Mouse (Mus musculus) kidney, postnatal 25 days (tissue): ENCODE results near the gene Csf1.

Experiments
- DNase-seq, 2 experiments: peaks; one replicate each; pipeline ENCODE4 v3.0.0; 2021; ENCODE audit warnings: mixed read lengths in 2 of 2

The Csf1 gene

GRCm38 (mm10) chr3:107781304-107781703, 21.0 kb upstream of the Csf1 start:
- DNase-seq: no peak

DNA sequence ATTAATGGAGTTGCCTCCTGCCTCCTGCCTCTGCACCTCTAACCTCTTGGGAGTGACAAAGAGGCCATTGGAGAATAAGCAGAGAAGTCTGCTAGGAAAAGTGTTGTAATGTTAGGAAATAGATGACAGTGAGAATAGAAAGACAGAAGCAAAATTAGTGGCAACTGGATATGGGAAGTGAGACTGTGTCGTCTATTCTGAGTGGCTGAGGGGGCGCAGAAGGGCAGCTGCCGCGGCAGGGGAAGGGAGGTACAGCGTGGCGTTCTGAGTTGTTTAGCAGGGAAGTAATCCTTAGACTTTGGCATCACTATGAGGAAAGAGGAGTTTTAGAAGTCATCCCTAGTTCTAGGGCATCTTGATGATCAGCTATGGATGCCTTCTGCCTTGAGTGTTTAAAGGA, 17.7 kb upstream of the Csf1 start:
- no peak for DNase-seq

- DNase-seq: no peak
These were observed 16.0 kb upstream of the Csf1 start for GRCm38 (mm10) chr3:107776295-107776694.

GRCm38 (mm10) chr3:107775736-107776135, 15.5 kb upstream of the Csf1 start:
- no peak for DNase-seq

- no peak for DNase-seq
These were observed 14.8 kb upstream of the Csf1 start for GRCm38 (mm10) chr3:107775056-107775455.

DNA sequence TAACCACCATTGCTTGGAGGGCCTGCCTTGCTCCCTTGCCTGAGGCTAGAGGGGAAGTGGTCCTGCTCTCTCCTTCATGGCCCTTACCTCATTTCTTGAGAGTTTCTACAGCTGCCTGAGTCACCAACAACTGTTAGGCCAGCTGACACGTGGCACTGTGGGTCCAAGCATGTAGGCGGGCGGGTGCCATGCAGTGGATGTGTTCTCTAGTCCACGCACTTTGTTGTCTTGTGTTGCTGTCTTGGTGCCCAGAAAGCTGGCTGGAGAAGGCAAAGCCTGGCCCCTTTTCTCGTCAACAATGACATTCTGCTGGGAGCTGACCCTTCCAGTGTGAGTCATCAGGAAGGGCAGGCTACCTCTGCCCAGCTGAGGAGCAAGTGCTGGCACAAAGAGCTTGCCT, 12.6 kb upstream of the Csf1 start:
- no peak for DNase-seq

DNA sequence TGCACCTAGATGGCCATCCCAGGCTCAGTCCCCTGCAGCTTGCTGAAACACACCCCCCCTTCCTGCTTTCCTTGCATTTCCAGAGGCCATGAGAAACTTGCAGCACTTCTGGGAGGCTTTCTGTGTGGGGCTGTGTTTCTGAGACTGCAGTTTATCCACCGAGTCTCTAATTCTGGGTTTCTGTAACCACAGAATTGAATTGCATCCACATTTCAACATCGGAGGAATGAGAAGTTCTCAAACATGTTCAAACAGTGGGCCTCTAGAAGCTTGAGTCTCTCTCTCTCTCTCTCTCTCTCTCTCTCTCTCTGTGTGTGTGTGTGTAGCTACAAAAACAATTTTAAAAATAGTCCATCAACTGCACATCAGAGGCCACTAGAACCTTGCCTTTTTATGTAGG, 9.4 kb upstream of the Csf1 start:
- DNase-seq: no peak

DNA sequence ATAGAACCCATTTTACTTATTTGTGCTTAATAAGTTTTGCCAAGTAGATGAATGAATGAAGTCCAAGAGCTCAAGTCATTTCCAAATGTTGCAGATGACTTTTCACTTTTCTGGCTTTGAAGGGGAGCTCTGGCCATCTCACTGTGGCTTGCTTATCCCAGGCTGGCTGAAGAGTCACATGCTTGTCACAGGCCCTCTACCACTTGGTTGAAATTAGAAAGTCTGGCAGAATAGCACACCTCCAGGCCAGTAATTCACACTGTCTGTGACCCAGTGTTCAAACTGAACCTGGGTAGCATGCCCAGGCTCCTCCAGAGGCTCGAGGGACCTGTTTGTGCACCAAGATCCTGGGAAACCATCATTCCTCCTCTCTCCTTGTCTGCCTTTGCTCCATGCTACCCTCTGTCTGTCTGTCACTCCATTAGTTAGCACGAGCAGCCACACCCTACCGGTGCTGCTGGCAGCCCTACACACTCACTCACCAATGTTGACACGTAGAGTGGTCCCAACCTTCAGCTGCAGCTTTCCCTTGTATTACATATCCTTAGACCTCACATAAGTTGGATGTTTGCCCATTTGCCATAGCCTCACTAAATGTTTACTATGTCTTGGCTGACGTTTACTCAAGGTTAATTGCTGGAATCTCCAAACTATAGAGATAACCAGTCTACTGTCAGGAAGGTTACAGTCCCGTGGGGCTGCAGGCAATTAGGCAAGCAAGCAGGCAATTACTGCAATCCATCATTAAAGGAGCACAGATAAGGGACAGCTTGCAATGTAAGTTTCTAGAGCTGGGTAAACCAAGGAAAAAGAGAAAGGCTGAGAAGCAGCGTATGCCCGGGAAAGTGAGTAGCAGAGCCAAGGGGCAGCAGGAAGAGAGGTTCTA, 8.1 kb upstream of the Csf1 start:
- DNase-seq: no peak

DNA sequence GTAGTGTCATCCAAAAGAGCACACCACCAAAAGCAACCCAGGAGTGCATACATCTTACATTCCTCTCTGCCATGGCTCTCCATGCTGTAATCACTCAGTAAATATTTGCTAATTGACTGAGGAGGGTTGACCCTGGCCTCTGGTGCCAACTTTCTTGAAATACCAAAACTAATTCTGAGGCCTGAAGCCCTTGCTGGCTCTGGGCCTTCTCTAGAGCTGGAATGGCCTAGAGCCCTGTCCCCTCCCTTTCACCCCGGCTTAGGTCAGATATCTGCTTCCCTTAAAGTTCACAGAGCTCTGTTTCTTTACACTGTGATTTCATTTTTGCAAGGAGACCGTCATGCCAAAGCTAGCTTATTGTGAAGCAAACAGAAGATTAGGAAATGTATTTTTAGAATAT, 6.5 kb upstream of the Csf1 start:
- DNase-seq: no peak

- DNase-seq: no peak
These were observed 5.7 kb upstream of the Csf1 start for GRCm38 (mm10) chr3:107765979-107766378.

DNA sequence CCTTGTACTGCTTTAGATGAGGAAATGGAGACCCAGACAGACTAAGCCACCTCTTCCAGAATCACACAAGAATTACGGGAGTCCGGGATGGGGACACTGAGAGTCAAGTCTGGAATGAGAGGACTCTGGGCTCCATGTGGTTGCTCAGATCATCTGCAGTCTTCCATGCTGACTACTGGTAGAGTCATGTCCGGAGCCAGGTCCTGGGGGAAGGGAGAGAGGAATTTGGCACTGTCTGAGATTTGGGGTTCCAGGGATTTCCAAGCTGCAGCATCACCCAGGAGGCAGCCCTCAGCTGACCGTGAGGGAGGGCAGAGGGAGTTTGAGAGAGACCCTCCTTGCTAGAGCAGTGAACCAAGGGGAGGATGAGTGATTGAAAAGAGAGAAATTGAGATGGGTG, 3.3 kb upstream of the Csf1 start:
- DNase-seq: no peak

DNA sequence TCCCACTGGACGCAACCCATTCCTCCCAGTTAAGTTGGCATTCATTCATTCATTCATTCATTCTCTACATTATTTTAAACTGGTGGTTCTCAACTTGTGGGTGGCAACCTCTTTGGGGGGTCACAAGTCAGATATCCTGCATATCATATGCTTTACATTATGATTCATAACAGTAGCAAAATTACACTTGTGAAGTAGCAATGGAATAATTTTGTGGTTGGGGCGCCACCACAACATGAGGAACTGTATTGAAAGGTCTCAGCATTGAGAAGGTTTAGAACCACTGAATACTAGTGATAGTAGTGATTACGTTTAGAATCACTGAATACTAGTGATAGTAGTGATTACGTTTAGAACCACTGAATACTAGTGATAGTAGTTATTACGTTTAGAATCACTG, 1.2 kb upstream of the Csf1 start:
- DNase-seq: no peak

GRCm38 (mm10) chr3:107760771-107761170, 502 bp upstream of the Csf1 start:
- no peak for DNase-seq

DNA sequence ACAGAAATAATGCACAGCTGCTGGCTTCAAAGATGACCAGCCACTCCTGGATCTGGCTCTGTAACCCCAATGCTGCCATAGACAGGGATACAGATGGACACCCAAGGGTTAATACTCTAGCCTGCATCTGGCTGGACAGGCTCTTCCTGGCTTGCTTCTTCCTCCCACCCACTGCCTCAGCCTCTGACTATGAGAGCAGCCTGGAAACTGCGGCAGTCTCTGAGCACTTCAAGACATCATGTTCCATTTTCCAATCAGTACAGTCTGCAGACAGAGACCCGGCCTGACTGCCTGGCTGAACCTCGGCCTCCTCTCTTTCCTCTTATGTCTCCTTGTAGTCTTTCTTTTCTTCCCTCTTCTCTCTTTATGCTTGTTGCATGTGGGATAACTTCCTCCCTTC, 1.6 kb downstream of the Csf1 start:
- DNase-seq: peak in 1 of 2 experiments; percentile 56

DNA sequence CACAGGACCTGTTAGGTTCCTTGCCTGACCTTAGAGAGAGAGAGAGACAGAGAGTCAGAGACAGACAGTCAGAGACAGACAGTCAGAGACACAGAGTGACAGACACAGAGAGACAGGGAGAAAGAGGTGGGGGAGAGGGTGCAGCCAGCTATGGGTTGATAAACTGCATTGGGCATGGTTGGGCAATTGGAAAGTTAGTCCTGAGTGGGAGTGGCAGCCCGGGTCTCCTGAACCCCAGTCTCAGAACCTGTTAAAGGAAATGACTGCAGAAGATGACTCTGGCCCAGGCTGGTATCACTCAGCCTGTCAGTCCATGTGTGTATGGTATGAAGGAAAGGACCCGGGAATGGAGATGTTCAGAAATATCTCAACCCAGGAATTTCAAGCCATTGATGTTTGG, 2.1 kb downstream of the Csf1 start:
- DNase-seq: no peak

DNA sequence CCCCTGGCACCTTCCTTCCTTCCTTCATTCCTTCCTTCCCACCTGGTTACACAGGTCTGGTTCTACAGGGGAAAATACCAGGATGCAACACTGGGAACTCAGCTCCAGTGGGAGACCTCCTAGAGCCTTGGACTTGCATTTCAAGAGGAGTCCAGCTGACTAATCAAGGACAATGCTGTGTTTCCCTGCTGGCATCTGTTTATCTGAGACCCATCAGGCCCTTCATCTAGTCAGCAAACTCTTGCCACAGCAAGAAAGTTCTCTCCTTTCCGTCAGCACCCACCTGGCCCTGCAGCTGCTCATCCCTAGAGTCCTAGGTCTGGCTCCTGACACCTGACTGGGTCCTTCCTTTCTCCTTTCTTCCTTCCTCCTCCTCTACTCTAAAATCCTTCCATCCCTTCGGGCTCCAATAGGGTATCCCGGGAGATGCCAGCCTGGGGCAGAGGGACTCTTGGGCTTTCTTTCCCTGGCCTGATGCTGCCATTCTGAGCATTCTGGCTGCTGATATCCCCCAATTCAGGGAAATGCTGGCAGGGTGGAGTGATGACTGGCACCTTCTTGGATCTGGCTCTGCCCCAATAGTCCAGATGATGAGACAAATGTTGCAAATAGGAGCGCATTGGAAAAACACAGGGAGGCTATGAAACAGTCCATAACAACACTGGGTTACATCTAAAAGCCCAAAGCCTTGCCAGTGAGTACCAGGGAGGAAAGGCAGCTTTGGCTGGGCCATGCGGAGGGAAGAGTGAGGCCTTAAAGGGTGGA, 2.7 kb downstream of the Csf1 start:
- no peak for DNase-seq

DNA sequence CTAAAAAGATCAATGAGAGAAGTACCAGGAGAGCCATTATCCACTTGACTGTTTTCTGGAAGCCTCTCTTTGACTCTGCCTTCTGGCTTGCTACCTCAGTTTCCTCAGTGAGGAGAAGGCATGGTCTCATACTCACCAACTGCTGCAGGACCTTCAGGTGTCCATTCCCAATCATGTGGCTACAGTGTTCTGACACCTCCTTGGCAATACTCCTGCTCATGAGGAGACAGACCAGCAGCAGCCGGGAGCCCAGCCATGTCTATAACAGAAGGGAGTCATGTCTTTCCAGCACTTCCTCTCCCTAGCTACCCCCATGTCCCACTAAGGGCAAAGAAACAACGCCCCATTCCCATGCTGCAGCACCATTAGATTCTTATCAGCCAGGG, 3.8 kb downstream of the Csf1 start:
- DNase-seq: no peak

GRCm38 (mm10) chr3:107755702-107756480, 4.4 kb downstream of the Csf1 start:
- DNase-seq: peak in 1 of 2 experiments; percentile 33

- DNase-seq: peak; percentile 59 to 76
These were observed 5.6 kb downstream of the Csf1 start for GRCm38 (mm10) chr3:107754632-107755031.

- DNase-seq: peak in 1 of 2 experiments; percentile 12
These were observed 8.7 kb downstream of the Csf1 start for GRCm38 (mm10) chr3:107751607-107752006.

- DNase-seq: peak in 1 of 2 experiments; percentile 52
These were observed 9.3 kb downstream of the Csf1 start for GRCm38 (mm10) chr3:107750775-107751540.

- peak in 1 of 2 experiments; percentile 36 for DNase-seq
These were observed 10.8 kb downstream of the Csf1 start for GRCm38 (mm10) chr3:107749446-107749845.
